Mouse (Mus musculus): ENCODE data around the gene Med26.

Gene Med26

DNA sequence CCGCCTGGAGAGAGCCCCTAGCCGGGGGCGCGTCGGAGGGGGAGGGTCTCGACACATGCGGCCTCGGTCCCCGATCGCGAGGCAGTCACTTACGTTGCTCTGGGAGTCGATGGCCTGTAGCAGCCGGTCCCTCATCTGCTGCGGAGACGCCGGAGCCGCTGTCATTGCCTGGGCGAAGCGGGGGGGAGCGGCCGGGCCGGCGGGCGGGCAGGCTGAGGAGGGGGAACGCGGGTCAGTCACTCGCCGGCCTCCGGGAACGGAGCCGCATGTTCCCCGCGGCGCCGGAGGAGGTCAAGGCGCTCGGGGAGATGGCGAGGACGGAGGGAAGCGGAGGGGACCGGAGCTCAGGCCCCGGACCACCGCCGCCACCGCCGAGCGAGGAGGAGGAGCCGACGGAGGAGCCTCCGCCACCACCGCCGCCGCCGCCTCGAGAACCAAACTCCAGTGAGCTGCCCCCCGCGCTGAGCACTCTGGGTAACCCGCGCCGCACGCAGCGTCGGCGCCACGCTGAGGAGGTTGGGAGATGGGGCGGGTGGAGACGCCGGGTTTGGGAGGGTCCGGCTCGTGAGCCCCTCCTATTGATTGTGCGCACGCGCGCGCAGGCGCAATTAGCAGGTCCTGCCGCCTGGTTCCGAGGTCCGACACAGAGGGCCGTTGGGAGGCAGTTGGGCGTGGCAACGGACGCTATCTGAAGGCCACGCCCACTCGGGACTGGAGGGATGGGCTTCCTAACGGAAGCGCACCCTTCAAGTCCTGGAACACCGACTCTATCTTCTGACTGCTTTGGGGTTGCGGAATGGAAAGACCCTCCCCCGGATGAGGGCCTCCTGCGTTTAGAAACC lies at the start of gene Med26:
TSS of gene Med26 (minus strand) at position 469 of the 842 bp plus-strand sequence.
- peak; percentile 97 for DNase-seq

DNA sequence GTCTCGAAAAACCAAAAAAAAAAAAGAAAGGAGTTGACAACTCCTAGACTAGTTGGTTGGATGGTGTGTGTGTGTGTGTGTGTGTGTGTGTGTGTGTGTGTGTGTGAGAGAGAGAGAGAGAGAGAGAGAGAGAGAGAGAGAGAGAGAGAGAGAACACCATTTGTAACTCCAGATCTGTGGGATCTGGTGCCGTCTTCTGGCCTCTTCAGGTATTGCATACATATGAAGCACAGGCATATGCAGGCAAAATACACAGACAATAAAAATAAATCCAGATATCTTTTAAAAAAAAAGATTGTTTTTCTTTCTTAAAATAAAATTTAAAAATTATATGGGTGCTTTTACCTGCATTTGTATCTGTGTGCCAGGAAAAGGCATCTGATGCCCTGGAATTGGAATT lies 42.1 kb upstream of the Med26 start:
- peak; percentile 46 for DNase-seq

DNA sequence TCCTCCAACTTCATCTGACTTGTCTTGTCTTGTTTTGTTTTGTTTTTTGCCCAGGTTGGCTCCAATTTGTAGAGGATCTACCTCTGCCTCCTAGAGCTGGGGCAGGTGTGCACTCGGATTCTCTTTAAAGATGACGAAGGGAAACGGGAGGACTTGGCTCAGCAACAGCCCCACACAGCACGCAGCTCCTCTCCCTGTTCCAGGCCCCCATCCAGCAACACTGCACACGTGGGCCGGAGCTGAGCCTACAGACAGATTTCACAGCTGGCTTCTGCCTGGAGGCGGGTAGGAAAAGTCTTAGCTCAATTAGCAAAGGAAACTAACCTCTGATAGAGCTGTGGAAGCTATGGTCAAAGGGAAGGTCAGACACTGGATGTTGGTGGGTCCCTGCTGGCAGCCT lies 41.2 kb upstream of the Med26 start:
- no peak for DNase-seq

DNA sequence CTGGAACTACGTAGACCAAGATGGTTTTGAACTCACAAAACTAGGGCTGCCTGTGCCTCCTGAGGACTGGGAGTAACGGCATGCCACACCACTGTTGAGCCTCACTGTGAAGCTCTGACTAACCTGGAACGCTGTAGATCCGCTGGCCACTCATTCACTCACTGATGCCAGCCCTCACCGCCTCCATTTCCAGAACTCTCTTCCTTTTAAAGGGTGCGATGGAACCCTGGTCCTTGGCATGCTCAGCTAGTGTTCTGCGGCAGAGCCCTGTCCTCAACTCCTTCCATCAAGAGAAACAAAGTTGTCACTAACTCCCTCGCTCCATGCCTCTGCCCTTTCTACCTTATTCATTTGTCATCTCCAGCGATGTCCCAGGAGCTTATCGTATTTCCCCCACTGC lies 40.8 kb upstream of the Med26 start:
- DNase-seq, result no peak

DNA sequence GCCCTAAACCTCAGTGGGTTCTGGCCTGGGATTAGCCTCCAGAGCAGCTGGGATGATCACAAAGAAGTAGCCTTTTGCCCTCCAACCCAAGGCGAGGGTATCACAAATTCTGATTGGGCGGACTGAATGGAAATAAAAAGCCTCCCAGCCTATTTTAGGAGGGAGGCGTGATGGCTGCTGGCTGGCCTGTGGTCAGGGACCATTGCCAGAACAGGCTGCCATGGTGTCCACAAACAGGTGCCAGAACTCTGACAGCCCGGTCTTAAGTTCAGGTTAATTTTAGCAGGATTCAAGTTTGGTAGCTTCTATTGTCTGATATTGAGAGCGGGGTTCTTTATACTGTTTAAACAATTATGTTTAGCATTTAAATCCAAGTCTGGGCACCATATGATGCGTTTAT lies 39.7 kb upstream of the Med26 start:
- DNase-seq, result no peak

DNA sequence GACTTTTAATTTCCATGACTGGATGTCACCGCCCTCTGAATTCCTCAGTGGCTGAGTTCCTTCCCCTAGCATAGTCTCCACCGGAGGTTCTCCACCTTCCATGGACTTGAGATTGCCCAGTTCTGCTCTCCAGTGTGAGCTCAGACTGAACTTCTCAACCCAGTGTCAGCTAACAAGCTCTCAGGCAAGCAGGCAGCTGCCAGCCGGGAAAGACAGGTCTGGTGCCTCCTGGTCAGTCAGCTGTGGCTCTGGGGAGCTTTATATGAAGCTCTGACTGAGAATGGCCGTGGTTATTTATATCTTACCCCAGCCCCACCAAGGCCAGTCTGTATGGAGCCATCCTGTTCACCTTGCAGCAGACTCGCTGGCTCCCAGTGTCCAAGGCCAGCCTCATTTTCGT lies 36.3 kb upstream of the Med26 start:
- no peak for DNase-seq

DNA sequence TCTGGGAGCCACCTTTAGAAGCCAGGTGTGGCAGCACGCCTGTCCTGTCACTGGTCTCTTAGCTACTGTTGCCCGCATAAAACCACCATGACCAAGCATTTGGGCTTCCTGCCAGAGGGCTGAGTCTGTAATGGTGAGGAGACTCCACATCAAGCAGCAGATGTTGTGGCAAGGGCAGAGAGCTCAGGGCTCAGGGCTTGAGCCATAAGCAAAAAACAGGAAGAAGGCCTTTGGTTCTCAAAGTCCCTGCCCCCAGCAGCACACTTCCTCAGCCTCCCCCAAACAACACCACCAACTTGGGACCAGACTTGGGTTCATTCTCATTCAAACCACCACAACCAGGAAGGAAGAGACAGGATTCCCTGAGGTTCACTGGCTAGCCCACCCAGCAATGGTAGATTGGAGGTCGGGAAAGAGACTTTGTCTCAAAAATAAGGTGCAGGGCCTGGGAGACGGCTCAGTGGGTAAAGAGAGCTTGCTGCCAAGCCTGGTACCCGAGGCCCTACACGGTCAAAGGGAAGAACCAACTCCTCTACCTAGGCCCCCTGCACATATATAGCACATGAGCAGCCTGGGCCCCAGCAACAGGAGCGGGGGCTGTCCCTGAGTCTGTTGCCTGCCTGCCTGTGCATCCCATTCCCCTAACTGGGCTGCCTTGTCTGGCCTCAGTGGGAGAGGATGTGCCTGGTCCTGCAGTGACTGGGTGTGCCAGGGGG lies 35.1 kb upstream of the Med26 start:
- peak; percentile 19 for DNase-seq

DNA sequence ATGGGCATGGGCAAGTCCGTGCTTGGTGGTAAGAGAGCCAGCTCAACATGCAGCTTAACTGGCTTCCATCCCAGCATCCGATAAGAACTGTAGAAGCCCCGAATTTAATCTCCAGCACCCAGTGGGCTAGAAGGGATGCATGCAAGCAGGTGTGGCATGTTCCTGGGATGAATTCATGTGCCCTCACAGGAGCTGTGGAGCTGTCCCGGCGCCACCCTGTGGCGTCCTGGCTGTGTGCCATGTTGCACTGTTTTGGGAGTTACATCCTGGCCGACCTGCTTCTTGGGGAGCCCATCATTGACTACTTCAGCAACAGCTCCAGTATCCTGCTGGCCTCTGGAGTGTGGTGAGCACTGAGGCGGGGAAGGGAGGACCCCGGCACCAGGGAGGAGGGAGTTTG lies 31.3 kb upstream of the Med26 start:
- DNase-seq, result no peak

DNA sequence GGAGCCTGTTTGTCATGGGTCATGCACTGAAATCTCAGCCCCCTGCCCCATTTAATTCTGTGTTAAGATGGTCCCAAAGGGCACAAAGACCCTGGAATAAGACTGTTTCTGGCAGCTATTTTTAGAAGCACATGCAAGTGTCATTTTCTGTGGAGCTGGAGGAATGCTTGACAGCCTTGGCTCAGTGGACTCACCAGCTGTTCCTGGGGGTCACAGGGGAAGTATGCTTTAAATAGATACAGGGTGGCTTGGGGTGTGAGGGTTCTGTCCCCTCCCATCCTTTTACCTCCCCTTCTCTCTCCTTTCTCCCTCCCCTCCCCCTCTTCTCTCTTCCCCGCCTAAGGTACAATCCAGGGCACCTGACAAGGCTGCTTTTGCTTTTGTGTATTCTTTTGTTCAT lies 29.9 kb upstream of the Med26 start:
- DNase-seq, result no peak

DNA sequence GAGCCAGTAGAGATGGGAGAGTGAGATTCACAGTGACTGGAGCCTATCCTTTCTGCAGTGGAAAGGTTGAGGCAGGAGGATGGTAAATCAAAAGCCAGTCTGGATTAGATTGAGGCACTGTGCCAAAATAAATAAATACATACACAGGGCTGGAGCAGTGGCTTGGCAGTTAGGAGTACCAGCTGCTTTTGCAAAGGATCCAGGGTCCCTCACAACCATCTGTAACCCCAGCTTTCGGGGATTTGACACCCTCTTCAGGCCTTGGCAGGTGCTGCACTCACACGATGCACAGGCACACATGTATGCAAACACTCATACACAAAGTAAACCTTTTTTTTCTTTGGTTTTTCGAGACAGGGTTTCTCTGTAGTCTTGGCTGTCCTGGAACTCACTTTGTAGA lies 29.2 kb upstream of the Med26 start:
- no peak for DNase-seq

DNA sequence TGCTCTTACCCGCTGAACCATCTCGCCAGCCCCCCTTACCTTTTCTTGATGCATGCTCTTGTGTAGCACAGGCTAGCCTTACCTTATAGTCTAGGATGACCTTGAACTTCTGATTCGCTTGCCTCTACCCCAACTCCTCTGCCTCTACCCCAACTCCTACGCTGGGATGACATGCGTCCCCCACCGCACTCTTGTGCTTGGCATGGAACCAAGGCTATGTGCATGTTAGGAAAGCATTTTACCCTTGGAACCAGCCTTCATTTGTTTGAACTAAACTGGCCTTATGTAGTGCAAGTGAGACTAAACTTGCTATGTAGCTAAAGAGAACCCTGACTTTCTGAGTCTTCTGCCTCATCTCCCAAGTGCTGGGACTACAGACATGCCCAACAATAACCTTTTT lies 27.8 kb upstream of the Med26 start:
- DNase-seq, result no peak

DNA sequence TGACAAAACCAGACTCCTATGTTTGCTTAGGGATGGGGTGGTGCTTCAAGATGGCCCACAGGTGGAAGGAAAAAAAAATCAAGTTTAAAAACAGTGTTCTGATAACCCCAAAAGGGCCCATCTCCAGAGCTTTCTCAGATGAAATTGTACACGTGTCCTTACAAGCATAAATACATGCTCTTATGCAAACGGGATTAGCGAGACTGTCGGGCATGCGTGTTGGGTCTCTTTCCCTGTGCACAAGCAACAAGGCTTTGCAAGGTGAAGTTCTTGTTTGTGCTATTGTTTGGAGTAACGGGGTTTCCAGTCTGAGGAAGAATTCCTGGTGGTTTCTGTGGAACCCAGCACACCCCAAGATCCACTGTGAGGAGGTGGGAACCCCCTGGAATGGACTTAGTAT lies 25.4 kb upstream of the Med26 start:
- DNase-seq, result no peak

DNA sequence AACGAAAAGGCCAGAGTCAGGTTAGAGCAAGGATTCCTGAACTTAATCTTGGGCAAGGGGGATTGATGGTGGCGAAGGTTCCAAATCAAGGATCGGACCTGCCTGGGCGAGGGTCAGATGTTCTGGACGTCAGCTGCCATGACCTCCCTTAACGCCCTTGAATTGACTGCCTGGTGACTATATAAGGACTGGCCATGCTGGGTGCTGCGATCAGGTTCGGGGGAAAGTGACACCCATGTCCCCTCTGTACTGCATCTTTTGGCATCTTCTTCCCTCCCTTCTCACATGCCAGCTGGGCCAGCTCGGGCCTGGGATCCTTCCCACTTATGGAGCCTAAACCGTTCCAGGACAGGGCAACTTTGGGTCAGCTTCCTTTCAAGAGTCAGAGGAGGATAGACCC lies 24.4 kb upstream of the Med26 start:
- no peak for DNase-seq

DNA sequence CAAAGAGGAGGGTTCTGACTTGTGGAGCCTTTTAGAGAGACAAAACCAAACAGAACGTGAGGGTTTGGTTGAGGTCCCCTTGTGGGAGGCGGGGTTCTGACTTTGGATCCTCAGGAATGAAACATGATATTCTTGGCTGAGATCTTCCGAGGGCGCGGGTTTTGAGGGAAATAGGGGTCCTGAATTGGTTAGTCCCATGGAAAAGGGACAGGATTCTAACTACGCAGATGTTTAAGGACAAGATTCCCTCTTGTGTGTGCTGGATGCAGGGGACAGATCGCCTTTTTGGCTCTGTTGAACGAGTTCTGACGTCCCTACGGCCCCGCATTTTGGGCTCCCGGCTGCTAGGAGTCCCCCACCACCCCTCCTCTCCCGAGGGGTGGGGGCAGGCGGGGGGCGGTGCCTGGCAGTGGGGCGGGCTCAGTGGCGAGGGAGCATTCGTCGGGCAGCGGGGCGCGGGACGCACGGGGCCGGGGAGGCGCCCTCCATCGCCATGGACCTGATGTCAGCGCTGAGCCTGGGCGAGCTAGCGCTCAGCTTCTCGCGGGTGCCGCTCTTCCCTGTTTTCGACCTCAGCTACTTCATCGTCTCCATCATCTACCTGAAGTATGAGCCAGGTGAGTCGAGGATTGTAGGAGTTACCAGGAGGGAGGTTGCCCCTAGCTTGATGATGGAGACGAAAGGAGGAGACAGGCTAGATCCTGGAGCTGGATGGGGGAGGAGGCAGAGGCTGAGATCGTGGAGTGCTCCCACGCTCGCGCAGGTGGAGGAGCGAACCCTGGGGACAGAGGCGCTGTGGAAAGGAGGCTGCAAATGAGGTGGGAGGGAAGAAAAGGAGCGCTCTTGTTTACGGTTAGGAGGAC lies 23.8 kb upstream of the Med26 start, which contains the start of gene Tmem38a:
TSS of gene Tmem38a (plus strand) at position 445 of the 863 bp plus-strand sequence.
- peak; percentile 86 for DNase-seq

DNA sequence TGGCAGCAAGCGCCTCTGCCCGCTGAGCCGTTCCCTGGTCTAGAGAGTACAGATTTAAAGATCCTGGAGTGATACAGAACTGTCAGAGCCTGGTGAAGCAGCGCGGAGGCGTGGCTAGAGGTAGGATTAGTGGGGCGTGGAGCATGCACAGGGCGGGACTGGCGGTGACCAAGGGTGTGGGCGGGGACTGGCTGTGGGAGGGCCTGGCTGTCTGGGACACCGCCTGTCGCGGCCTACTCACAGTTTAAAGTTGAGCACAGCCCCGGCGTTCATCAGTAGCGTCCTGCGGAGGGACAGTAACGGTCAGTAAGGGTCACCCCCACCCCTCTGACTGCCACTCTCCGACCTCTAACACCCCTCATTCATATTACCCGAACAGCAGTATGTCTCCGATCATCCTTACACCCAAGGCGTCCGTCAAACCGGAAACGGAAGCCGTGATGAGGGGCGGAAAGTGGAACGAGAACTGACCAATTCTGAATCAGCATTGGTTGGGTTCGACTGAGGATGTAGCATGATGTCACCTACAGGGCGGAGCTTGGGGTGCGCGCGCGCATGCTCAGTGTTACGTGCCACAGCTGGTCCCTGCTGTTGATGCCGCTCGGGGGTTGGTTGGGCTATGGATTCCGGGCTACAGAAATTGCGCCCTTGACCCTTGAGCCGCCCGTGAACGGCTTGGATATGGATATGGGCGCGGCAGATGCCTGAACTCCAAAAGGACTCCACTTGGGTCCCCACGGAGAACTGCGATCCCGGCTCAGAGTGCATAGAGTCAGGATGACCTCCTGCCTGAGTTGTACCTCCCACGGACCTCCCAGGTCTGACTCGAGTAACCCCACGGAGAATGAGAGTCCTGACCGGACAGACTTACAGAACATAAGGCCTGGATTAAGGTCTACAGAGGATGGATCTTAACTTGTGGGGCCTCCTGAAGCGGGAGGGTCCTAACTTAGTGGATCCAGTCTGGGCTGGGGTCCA lies 22.9 kb upstream of the Med26 start, which contains the start of gene Smim7:
TSS of gene Smim7 (minus strand) at position 456 of the 978 bp plus-strand sequence.
- peak; percentile 98 for DNase-seq

DNA sequence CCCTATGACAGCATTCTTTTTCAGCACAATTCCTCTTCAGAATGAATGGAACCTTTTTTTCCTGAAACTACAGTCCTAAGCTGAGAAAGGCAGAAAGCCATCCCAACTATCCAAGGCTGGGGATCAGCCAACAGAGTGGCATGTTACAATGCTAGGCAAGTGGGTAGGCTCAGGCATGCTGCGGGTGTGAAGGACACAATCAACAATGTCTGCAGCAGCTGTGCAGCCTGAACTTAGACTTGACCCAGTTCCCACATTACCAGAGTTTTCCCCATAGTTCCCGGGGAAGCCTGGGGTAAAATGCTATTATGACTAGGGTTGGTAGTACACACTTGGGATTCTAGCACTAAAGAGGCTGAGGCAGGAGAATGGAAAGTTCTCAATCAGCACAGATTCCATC lies 17.9 kb upstream of the Med26 start:
- DNase-seq, result no peak

DNA sequence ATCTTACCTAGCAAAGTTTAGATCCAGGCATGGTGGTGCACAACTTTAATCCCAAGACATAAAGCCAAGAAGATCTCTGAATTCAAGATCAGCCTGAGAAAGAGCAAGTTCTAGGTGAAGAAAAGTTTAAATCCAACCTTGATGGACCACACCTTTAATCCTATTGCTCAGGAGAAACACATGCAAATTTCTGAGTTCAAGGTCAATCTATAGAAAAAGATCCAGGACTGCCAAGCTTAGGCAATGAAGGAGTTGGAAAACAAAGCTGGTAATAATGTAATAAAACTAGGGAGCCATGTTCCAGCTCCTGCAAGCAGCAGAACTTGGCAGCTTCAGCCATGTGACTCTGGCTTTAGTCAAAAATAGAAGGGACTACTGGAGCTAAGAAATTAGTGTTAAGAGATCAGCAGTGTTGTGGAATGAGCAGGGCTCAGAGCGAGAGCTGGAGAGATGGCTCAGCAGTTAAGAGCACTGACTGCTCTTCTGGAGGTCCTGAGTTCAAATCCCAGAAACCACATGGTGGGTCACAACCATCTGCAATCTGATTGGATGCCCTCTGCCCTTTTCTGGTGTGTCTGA lies 13.1 kb upstream of the Med26 start:
- no peak for DNase-seq

DNA sequence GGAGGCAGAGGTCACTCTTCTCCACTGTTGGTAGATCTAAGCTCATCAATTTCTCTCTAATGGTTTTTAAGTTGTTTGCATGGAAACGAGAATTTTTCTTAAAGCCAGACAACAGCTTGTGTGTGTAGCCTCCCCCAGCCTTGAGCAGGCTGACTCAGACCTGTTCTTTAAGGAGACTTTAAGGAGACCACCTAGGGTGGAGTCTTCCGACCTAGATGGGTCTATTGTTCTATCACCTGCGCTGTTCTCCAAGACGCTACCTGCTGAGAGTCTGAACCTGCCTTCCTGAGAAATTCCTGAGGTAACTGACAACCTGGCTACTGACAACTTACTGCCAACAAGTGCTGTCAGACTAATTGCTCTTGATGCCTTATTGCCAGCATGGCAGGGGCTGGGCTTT lies 7.7 kb upstream of the Med26 start:
- DNase-seq, result no peak

DNA sequence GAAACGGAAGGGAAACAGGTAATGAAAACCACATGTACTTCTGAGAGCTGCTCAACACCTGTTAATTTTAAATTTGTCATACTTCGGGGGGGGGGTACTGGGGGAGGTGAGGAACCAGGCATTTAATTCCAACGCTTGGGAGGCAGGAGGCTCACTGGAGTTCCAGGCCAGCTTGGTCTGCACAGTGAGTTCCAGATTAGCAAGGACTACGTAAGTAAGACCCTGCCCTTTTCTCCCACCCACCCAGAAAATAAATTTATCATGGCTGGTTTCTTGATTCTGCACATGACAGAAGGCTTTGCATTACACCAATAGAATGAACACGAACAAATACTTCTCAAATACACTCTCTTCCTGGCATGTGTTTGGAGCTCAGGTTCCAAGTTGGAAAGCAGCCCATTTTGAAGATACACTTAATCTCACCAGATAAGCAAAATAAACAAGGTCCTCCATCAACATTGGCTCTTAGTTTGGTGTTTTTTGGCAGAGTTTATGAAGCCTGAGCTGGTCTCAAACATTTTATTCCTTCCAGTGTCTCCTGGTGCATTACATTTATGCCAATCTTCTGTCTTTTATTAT lies 1.3 kb upstream of the Med26 start:
- no peak for DNase-seq

DNA sequence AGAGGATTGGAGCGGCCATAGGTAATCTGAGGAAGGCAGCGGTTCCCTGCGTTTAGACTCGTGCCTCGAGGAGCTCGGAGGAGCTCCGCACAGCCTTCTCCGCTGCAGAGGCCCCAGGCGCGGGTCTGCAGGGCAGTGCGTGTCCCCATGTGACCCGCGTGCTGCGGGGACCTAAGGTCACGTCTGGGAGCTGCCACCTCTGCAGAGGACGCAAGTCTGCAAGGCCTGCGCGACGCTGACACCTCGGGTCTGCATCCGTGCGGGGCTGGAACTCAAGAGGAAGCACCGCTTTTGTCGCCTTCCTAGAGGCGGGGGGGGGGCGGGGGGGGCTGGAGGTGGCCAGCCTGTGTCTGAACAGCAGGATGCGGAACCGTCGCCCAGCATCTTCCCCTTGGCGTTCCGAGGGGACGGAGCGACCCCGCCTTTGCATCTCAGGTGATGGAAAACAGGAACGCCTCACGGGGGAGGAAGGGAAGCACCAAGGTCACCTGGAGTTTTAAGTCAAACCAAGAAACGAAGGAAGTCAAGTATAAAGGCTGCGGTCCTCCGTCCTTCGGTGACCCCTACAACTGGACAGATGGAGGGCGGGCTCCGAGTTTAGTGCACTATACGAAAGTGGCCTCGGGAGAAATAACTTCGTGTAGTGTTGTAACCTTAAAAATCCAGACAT lies 709 bp upstream of the Med26 start:
- no peak for DNase-seq
